Mouse (Mus musculus) spleen, postnatal 14 days (tissue): Measurements from ENCODE around the gene Neurod2.

Experiments used
- DNase-seq, 2 experiments: peaks; one replicate each; pipeline ENCODE4 v3.0.0; 2021 to 2022; ENCODE audit warnings: low spot score in 2 of 2

Neurod2 gene

DNA sequence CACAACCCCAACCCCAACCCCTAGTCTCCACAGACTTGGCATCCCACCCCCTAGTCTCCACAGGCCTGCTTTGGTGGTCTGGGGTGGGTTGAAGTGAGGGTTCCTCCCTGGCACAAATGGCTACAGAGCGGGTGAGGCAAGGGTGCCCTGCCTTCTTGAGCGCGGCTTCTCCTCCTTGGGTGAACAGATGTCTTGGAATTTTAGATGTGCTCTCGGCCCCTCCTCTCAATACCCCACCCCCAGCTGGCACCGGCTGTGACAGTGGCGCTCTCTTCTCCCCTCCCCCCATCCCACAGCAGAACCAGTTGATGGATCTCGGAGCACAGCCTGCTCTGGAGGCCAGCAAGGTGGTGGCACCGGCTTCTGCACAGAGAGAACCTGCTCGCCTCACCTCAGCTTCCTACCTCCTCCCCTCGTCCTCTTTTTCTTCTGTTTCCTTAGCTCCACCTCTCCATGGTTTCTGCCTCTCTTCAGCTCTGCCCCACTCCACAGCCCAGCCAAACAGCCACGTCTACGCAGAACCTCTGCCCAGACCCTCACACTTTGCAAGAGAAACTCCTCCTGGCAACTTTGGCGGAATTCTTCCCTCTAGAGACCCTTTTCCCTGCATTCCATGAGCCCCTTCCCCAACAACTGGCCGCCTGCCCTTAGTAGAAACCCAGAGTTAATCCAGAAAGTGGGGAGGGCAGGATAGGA lies 10.9 kb downstream of the Neurod2 start:
- no peak for DNase-seq

GRCm38 (mm10) chr11:98317479-98317878 lies 12.0 kb downstream of the Neurod2 start:
- DNase-seq = no peak

- DNase-seq = no peak
These were observed 15.6 kb downstream of the Neurod2 start for GRCm38 (mm10) chr11:98313790-98314323.

GRCm38 (mm10) chr11:98298484-98299205 lies 30.8 kb downstream of the Neurod2 start:
- DNase-seq = no peak

DNA sequence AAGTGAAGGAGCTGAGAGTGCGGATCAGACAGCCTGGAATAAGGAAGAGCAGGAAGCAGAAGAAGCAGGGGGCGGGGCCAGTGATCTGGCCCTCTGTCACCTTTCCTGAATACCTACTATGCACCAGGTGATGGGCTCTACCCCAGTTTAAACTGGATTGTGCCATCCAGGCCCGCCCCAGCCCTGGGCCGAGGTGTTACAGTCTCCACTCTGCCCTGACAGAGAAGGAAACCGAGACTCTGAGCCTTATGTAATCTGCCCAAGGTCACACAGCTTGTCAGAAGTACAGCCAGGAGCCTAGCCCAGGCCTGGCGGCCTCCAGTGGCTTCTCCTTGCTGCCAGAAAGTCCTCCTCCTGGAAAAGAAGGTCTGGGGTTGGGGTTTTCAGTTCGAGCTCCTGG lies 31.7 kb downstream of the Neurod2 start:
- no peak for DNase-seq

DNA sequence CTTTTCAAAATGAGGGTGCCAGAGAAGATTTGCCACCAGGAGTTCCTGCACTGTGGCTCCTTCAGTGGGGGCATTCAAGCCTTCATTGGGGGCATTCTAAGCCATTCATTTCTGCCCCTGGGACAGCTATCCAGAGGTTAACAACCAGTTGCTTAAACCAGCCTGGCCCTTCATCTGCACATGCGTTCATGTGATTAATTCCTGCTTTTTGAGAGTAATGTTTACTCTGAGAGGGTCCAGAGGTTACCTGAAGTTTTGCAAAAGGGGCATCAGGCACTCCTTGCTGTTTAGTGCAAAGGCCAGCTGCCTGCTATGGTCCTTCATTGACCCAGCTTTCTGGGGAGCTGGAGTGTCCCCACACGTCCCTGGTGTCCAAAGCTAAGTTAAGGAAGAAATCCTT lies 32.5 kb downstream of the Neurod2 start:
- DNase-seq = no peak

- DNase-seq = no peak
These were observed 33.2 kb downstream of the Neurod2 start for GRCm38 (mm10) chr11:98296277-98296676.

DNA sequence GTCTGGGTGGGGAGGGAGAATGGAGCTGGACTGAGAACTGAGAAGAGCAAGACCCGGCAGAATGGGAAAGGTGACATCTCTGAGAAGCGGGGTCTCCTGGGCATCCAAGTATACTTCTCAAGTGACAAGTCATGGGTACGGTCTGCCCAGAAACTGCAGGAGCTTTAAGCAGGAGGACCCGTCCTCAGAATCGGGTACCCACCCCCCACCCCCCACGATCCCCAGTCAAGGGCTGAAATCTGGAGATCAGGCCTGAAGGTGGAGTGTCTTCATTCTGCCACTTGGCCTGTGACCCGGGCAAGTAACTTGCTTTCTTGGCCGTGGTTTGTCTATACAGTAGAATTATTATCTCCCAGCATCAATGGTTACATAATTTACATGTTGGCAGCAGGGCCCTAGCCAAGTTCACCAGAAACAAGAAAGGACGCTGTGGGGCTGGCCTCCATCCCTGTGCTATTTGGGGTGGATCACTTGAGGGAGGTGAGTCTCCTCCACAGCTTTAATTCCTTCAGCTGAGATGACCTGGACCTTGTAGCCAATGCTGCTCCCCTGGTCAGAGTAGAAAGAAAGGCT lies 34.3 kb downstream of the Neurod2 start:
- DNase-seq = no peak

DNA sequence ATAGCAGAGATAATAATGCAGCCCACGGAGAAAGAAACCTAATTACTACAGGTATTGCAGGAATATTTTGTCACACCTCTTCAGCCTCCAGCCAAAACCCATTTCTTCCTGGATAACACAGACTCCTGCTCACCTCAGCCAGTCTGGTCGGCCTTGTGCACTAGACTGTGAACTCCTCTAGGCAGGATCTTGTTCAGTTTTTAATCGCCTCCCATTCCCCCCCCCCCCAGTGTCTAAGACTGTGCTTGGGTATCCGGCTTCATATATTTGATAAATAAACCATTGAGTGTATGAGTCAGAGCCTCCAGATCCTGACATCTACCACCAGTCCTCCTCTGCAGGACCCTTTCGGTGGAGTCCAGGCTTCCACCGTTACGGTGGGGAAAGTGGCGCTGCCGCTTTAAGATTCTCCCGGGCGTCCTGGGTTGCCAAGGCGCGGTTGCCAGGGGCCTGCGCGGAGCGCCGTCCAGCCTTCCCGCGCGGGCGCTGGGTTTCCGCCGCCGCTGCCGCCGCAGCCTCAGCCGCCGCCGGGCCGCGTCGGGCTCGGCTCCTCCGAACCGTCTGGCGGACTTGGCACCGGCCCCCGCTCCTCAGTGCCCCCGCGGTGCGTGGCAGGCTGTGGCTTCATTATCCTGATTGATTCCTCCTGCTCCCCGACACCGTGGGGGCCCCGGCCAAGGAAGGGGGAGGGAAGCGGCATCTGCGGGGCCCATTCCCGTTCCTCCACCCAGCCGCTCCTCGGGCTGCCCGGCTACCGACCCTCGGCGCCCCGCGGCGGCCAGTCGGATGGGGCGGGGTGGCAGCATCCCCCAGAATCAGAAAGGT lies 35.0 kb downstream of the Neurod2 start:
- peak in 1 of 2 experiments; percentile 3 for DNase-seq

DNA sequence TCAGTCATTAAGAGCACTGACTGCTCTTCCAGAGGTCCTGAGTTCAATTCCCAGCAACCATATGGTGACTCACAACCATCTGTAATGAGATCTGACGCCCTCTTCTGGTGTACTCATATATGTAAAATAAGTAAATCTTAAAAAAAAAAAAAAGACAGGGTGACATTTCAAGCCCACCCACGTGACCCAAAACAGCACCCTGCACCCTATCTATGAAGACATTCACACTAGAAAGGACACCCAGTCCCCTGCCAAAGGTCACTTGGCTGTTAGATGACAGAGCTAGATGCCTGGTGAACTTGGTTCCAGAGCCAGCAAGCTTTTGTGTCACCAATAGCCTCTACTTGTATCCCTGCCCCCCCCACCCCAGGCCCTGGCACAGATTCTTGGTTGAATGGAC lies 36.4 kb downstream of the Neurod2 start:
- DNase-seq = no peak

- DNase-seq = no peak
These were observed 38.5 kb downstream of the Neurod2 start for GRCm38 (mm10) chr11:98290906-98291305.

DNA sequence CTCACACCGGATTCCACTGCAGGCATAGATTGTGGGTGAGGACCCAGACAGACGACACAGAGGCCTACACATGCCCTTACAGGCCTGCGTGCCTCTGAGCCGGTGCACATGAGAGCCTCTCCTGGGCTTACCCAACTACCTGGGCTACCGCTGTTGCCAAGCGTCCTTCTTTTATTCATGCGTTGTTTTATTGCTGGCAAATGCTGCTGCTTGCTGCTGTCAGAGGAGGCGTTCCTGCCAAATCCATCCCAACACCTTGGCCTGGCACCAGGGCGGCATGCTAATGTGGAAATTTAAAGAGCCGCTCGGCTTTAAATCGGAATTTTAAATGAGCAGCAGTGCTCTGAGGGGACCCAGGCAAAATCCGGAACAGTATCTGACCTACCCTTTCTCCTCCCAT lies 39.6 kb downstream of the Neurod2 start:
- no peak for DNase-seq

DNA sequence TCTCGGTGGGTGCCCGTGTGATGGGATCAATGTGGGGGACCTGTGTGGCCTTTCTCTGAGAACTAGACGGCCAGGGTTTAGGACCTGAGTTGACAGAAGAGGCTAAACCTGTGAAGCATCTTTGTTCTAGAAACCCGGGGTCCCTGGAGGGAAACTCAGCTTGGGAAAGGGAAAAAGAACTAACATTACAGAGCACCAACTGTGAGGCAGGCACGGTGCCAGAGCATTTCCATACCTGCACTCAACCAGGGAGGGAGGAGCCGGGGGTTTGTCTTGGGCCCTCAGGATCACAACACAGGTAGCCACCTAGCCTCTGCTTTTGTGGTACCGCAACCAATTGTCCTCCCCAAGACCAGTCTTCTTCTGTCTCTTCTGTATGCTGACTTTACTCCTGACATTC lies 41.5 kb downstream of the Neurod2 start:
- DNase-seq = no peak

DNA sequence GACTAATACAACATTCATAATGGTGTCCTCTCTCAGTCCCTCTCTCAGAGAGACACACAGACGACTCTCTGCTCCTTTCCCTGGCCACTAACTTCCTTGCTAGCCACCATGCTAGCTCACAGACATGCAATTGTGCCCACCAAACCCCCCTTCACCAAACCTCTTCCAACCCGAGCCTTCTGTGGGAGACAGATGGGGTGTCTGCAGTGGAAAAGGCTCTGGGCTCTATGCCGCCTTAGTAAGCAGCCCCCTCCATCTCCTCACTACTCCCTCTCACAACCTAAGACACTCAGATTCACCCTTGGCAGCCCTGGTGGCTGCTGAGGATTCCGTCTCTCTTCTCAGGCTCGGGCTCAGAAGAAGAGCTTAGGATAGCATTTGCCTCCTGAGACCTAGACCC lies 41.9 kb downstream of the Neurod2 start:
- DNase-seq = no peak

- no peak for DNase-seq
These were observed 44.1 kb downstream of the Neurod2 start for GRCm38 (mm10) chr11:98285368-98285767.

GRCm38 (mm10) chr11:98284230-98284629 lies 45.2 kb downstream of the Neurod2 start:
- no peak for DNase-seq

DNA sequence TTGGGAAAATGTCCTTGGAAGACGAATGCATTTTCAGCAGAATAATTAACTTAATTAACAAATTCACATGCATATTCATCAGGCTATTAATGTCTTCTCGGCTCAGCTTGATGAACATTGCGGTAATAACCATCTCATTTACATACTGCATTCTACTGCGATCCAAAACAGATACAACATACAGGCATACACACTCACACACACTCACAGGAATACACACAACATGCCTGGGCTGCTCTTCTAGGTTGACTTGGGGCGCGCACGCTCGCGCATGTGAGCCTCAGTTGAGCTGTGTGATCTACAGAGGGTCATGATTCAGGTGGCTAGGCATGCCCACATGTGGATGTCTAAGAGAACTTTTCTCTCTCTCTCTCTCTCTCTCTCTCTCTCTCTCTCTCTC lies 45.7 kb downstream of the Neurod2 start:
- no peak for DNase-seq
